14 mouse cellular contexts compared by ENCODE assay signal in genomic region chr9:49110476-49111220, GRCm38 (mm10). TPM values are rescaled to one million over a fixed set of nuclear protein-coding genes. Genes with fewer than 3 reads are reported as not detected.
DNase-seq lines count a peak whose midpoint lies in the region; ATAC-seq and TF ChIP-seq lines count a peak whose summit lies in the region.
"Had no signal": no experiment of that assay in that cellular context is flagged by ENCODE, and none has a peak within 500 bp of the region (broad histone marks: within the 10 kb centered on the region; RNA-seq: fewer than 3 reads in every experiment).

No protein-coding gene starts in this region.

- no peaks in the 10 kb centered on the region for H3K27me3 ChIP-seq in forebrain, embryonic 10.5 days (ENCODE audit: poor library complexity, severe bottlenecking)
- H3K27me3 ChIP-seq in forebrain, embryonic 12.5 days = 0 out of 2 replicates have a peak, but pooled peaks cover 6% of the 10 kb centered on the region
- H3K27me3 ChIP-seq in kidney, adult 2 months (replicated peaks; ENCODE audit: control insufficient read depth, insufficient read depth, low read length) = no peaks in the 10 kb centered on the region
- H3K27me3 ChIP-seq in midbrain, embryonic 13.5 days = no peaks in the 10 kb centered on the region
- no peaks in the 10 kb centered on the region for H3K27me3 ChIP-seq in midbrain, embryonic 15.5 days (replicated peaks)
- H3K27me3 ChIP-seq: hindbrain, embryonic 12.5 days had no signal

- no peak overlapping the region for H3K9ac ChIP-seq in forebrain, embryonic 12.5 days
- H3K9ac ChIP-seq in midbrain, embryonic 13.5 days (replicated peaks) = no peak overlapping the region
- no peak overlapping the region for H3K9ac ChIP-seq in midbrain, embryonic 15.5 days
- H3K9ac ChIP-seq: hindbrain, embryonic 12.5 days had no signal

- H3K36me3 ChIP-seq in forebrain, embryonic 10.5 days (replicated peaks) = no peaks in the 10 kb centered on the region
- H3K36me3 ChIP-seq in forebrain, embryonic 12.5 days (replicated peaks) = no peaks in the 10 kb centered on the region
- H3K36me3 ChIP-seq in kidney, adult 2 months (ENCODE audit: control insufficient read depth, insufficient read depth, low read length) = no peaks in the 10 kb centered on the region
- H3K36me3 ChIP-seq in midbrain, embryonic 13.5 days = no peaks in the 10 kb centered on the region
- H3K36me3 ChIP-seq in midbrain, embryonic 15.5 days (replicated peaks) = no peaks in the 10 kb centered on the region
- H3K36me3 ChIP-seq: embryonic facial prominence, embryonic 10.5 days; hindbrain, embryonic 12.5 days had no signal

- WGBS in forebrain, embryonic 10.5 days = 43% methylated on average over 6 of the region's 6 CpGs
- WGBS in forebrain, embryonic 12.5 days = 33% methylated on average over 6 of the region's 6 CpGs
- WGBS in kidney, adult 2 months = 53% methylated on average over 6 of the region's 6 CpGs
- 32% methylated on average over 6 of the region's 6 CpGs for WGBS in midbrain, embryonic 13.5 days
- 35% methylated on average over 6 of the region's 6 CpGs for WGBS in midbrain, embryonic 15.5 days

- no peak for TF ChIP-seq CTCF in kidney, adult 2 months (conservative IDR thresholded peaks at IDR 0.05; ENCODE audit: insufficient read depth, insufficient read length, low read depth, low read length)

- peak overlapping the region; percentile 53 for H3K27ac ChIP-seq in forebrain, embryonic 10.5 days
- no peak overlapping the region for H3K27ac ChIP-seq in forebrain, embryonic 12.5 days
- no peak overlapping the region for H3K27ac ChIP-seq in kidney, adult 2 months (ENCODE audit: insufficient read depth, low read depth, low read length)
- no peak overlapping the region for H3K27ac ChIP-seq in midbrain, embryonic 13.5 days
- H3K27ac ChIP-seq in midbrain, embryonic 15.5 days = no peak overlapping the region
- H3K27ac ChIP-seq: embryonic facial prominence, embryonic 10.5 days; hindbrain, embryonic 12.5 days had no signal

- no peak overlapping the region for H3K4me3 ChIP-seq in forebrain, embryonic 10.5 days
- H3K4me3 ChIP-seq in forebrain, embryonic 12.5 days (replicated peaks) = no peak overlapping the region
- no peak overlapping the region for H3K4me3 ChIP-seq in kidney, adult 2 months (ENCODE audit: insufficient read depth, low read depth, low read length)
- H3K4me3 ChIP-seq in midbrain, embryonic 13.5 days (replicated peaks) = no peak overlapping the region
- H3K4me3 ChIP-seq in midbrain, embryonic 15.5 days = no peak overlapping the region
- H3K4me3 ChIP-seq: embryonic facial prominence, embryonic 10.5 days; hindbrain, embryonic 12.5 days had no signal

- ATAC-seq in forebrain, embryonic 12.5 days (ENCODE audit: low FRiP score) = no peak
- ATAC-seq in midbrain, embryonic 13.5 days = no peak
- no peak for ATAC-seq in midbrain, embryonic 15.5 days (replicated peaks)

- no peak for DNase-seq in forebrain, embryonic 10.5 days (ENCODE audit: extremely low spot score, low spot score)
- DNase-seq in 3T3-L1 (ENCODE audit: low read depth, low spot score) = peak; percentile 6
- DNase-seq in kidney, adult 2 months = peak; percentile 38
- peak; percentile 71 for DNase-seq in lung, postnatal 10 days
- DNase-seq in layer of hippocampus, postnatal 14 days (ENCODE audit: low spot score in 2 of 2) = no peak
- DNase-seq: adrenal gland, postnatal 10 days; gastrocnemius, postnatal 10 days; layer of hippocampus, adult 9-11 months had no signal

- no peak overlapping the region for H3K4me2 ChIP-seq in forebrain, embryonic 12.5 days
- H3K4me2 ChIP-seq in midbrain, embryonic 13.5 days (replicated peaks) = no peak overlapping the region
- H3K4me2 ChIP-seq in midbrain, embryonic 15.5 days = no peak overlapping the region
- H3K4me2 ChIP-seq: hindbrain, embryonic 12.5 days had no signal

- TF ChIP-seq POLR2A in kidney, adult 2 months (IDR thresholded peaks at IDR 0.05; ENCODE audit: low read depth, low read length) = no peak

- H3K4me1 ChIP-seq in forebrain, embryonic 10.5 days = peaks cover 25% of the 10 kb centered on the region
- H3K4me1 ChIP-seq in forebrain, embryonic 12.5 days = peaks cover 11% of the 10 kb centered on the region
- H3K4me1 ChIP-seq in kidney, adult 2 months (ENCODE audit: control insufficient read depth, insufficient read depth, low read length) = no peaks in the 10 kb centered on the region
- 0 out of 2 replicates have a peak, but pooled peaks cover 3% of the 10 kb centered on the region for H3K4me1 ChIP-seq in midbrain, embryonic 13.5 days (replicated peaks)
- no peaks in the 10 kb centered on the region for H3K4me1 ChIP-seq in midbrain, embryonic 15.5 days

- H3K9me3 ChIP-seq in forebrain, embryonic 10.5 days = no peaks in the 10 kb centered on the region
- no peaks in the 10 kb centered on the region for H3K9me3 ChIP-seq in forebrain, embryonic 12.5 days
- H3K9me3 ChIP-seq in midbrain, embryonic 13.5 days = no peaks in the 10 kb centered on the region
- H3K9me3 ChIP-seq in midbrain, embryonic 15.5 days = no peaks in the 10 kb centered on the region
- H3K9me3 ChIP-seq: embryonic facial prominence, embryonic 10.5 days; hindbrain, embryonic 12.5 days had no signal

RNA-seq across cellular contexts. Expression of gene Tmprss5, which starts 29.6 kb away (rescaled TPM):
- polyA plus RNA-seq in forebrain, embryonic 10.5 days (2016; fragmentation: Nextera tagmentation; extraction: Ambion mirVana) = 0.71 and 0.76 TPM in 2 replicates
- 1.3 and 1.5 TPM in 2 replicates for polyA plus RNA-seq in forebrain, embryonic 12.5 days (2016; fragmentation: Nextera tagmentation; extraction: Ambion mirVana)
- 0.36 and 0.37 TPM in 2 replicates for polyA plus RNA-seq in kidney, adult 2 months (2012; rRNA removed)
- 2.3 and 2.4 TPM in 2 replicates for polyA plus RNA-seq in midbrain, embryonic 13.5 days (2015; fragmentation: Nextera tagmentation; extraction: Ambion mirVana)
- polyA plus RNA-seq in midbrain, embryonic 15.5 days (2015; fragmentation: Nextera tagmentation; extraction: Ambion mirVana) = 1.4 TPM in 2 replicates
- 1 to 10 TPM in 1 of 2 experiments, under 1 TPM in 1; 0.65 to 1.3 TPM for total RNA-seq in layer of hippocampus, postnatal 14 days (2021)
- polyA plus RNA-seq: limb, embryonic 11.5 days had no signal

RNA-seq across cellular contexts. Expression of gene Zw10, which starts 55.2 kb away (rescaled TPM):
- polyA plus RNA-seq in forebrain, embryonic 10.5 days (2016; fragmentation: Nextera tagmentation; extraction: Ambion mirVana) = 60.5 and 61.9 TPM in 2 replicates
- polyA plus RNA-seq in forebrain, embryonic 12.5 days (2016; fragmentation: Nextera tagmentation; extraction: Ambion mirVana) = 49.6 and 54.1 TPM in 2 replicates
- polyA plus RNA-seq in kidney, adult 2 months (2012; rRNA removed) = 10.9 and 11.4 TPM in 2 replicates
- polyA plus RNA-seq in midbrain, embryonic 13.5 days (2015; fragmentation: Nextera tagmentation; extraction: Ambion mirVana) = 29.7 and 33.4 TPM in 2 replicates
- polyA plus RNA-seq in midbrain, embryonic 15.5 days (2015; fragmentation: Nextera tagmentation; extraction: Ambion mirVana) = 25.7 and 26.7 TPM in 2 replicates
- 10 to 100 TPM; 15.0 to 15.9 TPM for total RNA-seq in layer of hippocampus, postnatal 14 days (2021)

Comparison
In these comparisons a context has a peak if more than half of its experiments do, and no peak if none do; other contexts are left out.
1. DNase-seq: peak in 3T3-L1 (single experiment), kidney, adult 2 months (single experiment) and lung, postnatal 10 days (single experiment); none in forebrain, embryonic 10.5 days (single experiment) and layer of hippocampus, postnatal 14 days (0 of 2).